Mouse (Mus musculus) embryonic fibroblast, embryonic 13.5 days (primary cell): ENCODE data around the gene Sec24d.

ENCODE experiments used
- CTCF ChIP-seq: IDR thresholded peaks from 2 replicates; pipeline ENCODE4 v1.5.1; 2011; ENCODE audit warnings: mild to moderate bottlenecking, control low read depth, low read length, moderate library complexity, borderline replicate concordance; ENCODE audit not compliant: insufficient read depth
- POLR2A ChIP-seq: IDR thresholded peaks from 2 replicates; pipeline ENCODE4 v1.6.1; 2011; ENCODE audit warnings: low read depth, mild to moderate bottlenecking, control low read depth, low read length, moderate library complexity

GRCm38 (mm10) chr3:123334947-123335346, 67.7 kb downstream of the Sec24d start:
- TF ChIP-seq CTCF (no peak), POLR2A (no peak)
